Mouse (Mus musculus) B cell, adult 2 months (primary cell): ENCODE results near the gene Rasd2.
A peak's percentile ranks its signal among the peaks of the same experiment; 100 is the strongest.

Experiments used
- DNase-seq, 2 experiments: peaks; one replicate each; pipeline ENCODE4 v3.0.0; 2022

The Rasd2 gene

GRCm38 (mm10) chr8:75213686-75214085 lies at the start of gene Rasd2:
TSS of gene Rasd2 (plus strand) at chr8:75213944.
- no peak for DNase-seq

GRCm38 (mm10) chr8:75169363-75169762 lies 44.4 kb upstream of the Rasd2 start:
- DNase-seq = no peak

- DNase-seq = no peak
These were observed 41.6 kb upstream of the Rasd2 start for GRCm38 (mm10) chr8:75172009-75172685.

- no peak for DNase-seq
These were observed 20.7 kb upstream of the Rasd2 start for GRCm38 (mm10) chr8:75193022-75193421.

- DNase-seq = no peak
These were observed 19.2 kb upstream of the Rasd2 start for GRCm38 (mm10) chr8:75194473-75195071.

GRCm38 (mm10) chr8:75197170-75197569 lies 16.6 kb upstream of the Rasd2 start:
- no peak for DNase-seq

- DNase-seq = no peak
These were observed 15.9 kb upstream of the Rasd2 start for GRCm38 (mm10) chr8:75197862-75198261.

GRCm38 (mm10) chr8:75198300-75198699 lies 15.4 kb upstream of the Rasd2 start:
- DNase-seq = no peak

- DNase-seq = no peak
These were observed 14.6 kb upstream of the Rasd2 start for GRCm38 (mm10) chr8:75198988-75199765.

GRCm38 (mm10) chr8:75199914-75200313 lies 13.8 kb upstream of the Rasd2 start:
- DNase-seq = no peak

- no peak for DNase-seq
These were observed 11.6 kb upstream of the Rasd2 start for GRCm38 (mm10) chr8:75202041-75202656.

GRCm38 (mm10) chr8:75202913-75203312 lies 10.8 kb upstream of the Rasd2 start:
- no peak for DNase-seq

GRCm38 (mm10) chr8:75203420-75203819 lies 10.3 kb upstream of the Rasd2 start:
- DNase-seq = no peak

GRCm38 (mm10) chr8:75204190-75204868 lies 9.4 kb upstream of the Rasd2 start:
- DNase-seq = no peak

- no peak for DNase-seq
These were observed 2.3 kb upstream of the Rasd2 start for GRCm38 (mm10) chr8:75211461-75211860.

- DNase-seq = peak; percentile 43 to 47
These were observed 975 bp upstream of the Rasd2 start for GRCm38 (mm10) chr8:75212631-75213306.

- no peak for DNase-seq
These were observed 465 bp upstream of the Rasd2 start for GRCm38 (mm10) chr8:75213307-75213651.

- DNase-seq = no peak
These were observed 1.3 kb downstream of the Rasd2 start for GRCm38 (mm10) chr8:75215046-75215445.

- DNase-seq = no peak
These were observed 2.2 kb downstream of the Rasd2 start for GRCm38 (mm10) chr8:75215931-75216330.

- no peak for DNase-seq
These were observed 3.1 kb downstream of the Rasd2 start for GRCm38 (mm10) chr8:75216886-75217285.

GRCm38 (mm10) chr8:75217969-75218368 lies 4.2 kb downstream of the Rasd2 start:
- peak; percentile 43 to 49 for DNase-seq
